Mouse (Mus musculus) hindbrain, embryonic 14.5 days (tissue): ENCODE data around the gene Rasl10b. TPM values are rescaled to one million over a fixed set of nuclear protein-coding genes. Genes with fewer than 3 reads are reported as not detected.

Source experiments
- ATAC-seq: fragments of 200-750 bp; cut with Nextera tagmentation; 2 replicates; pipeline ENCODE4 v1.8.0; 2017; ENCODE audit warnings: moderate number of reproducible peaks, mild to moderate bottlenecking, moderate TSS enrichment, moderate library complexity; ENCODE audit not compliant: low FRiP score
- DNase-seq: peaks from one replicate; pipeline ENCODE4 v3.0.0-alpha.2; 2015; ENCODE audit warnings: low spot score
- H3K27ac ChIP-seq: fragments of 300-500 bp; sonication (generic); 2 replicates; pipeline ENCODE4 v1.5.1; 2014; ENCODE audit warnings: mild to moderate bottlenecking, moderate library complexity
- H3K27me3 ChIP-seq: fragments of 300-500 bp; sonication (generic); 2 replicates; pipeline ENCODE4 v1.6.1; 2014; ENCODE audit warnings: mild to moderate bottlenecking, low read length, mixed read lengths; ENCODE audit not compliant: control insufficient read depth, insufficient read depth
- H3K36me3 ChIP-seq: fragments of 300-500 bp; sonication (generic); replicated peaks from 2 replicates; pipeline ENCODE4 v1.6.1; 2014; ENCODE audit not compliant: control insufficient read depth, insufficient read depth
- H3K4me1 ChIP-seq: fragments of 300-500 bp; sonication (generic); replicated peaks from 2 replicates; pipeline ENCODE4 v1.6.1; 2014; ENCODE audit warnings: antibody characterized with exemption, low read length, mixed read lengths; ENCODE audit not compliant: control insufficient read depth, insufficient read depth
- H3K4me2 ChIP-seq: fragments of 300-500 bp; sonication (generic); replicated peaks from 2 replicates; pipeline ENCODE4 v1.6.1; 2014; ENCODE audit warnings: mild to moderate bottlenecking, moderate library complexity
- H3K4me3 ChIP-seq: fragments of 300-500 bp; sonication (generic); replicated peaks from 2 replicates; pipeline ENCODE4 v1.5.1; 2014; ENCODE audit warnings: mild to moderate bottlenecking, low read length
- H3K9ac ChIP-seq: fragments of 300-500 bp; sonication (generic); 2 replicates; pipeline ENCODE4 v1.6.1; 2014
- H3K9me3 ChIP-seq: fragments of 300-500 bp; sonication (generic); 2 replicates; pipeline ENCODE4 v1.6.1; 2016; ENCODE audit warnings: low read length; ENCODE audit not compliant: control insufficient read depth
- WGBS: fragments of 180-500 bp; shearing (Covaris S2); extraction: QIAGEN DNeasy Blood & Tissue Kit; methylation state at CpG from one replicate; pipeline ENCODE4 v1.1.7; 2014; 5-methylcytosine and 5-hydroxymethylcytosine counted together
- polyA plus RNA-seq: library from polyadenylated mRNA; unstranded; fragments of >200 nt; fragmentation: Nextera tagmentation; extraction: Ambion mirVana; gene quantifications from 2 replicates; pipeline ENCODE4 v1.2.1, GENCODE M21; 2014

The Rasl10b gene
- polyA plus RNA-seq, 1 experiment from 2014 or later = 28.6 TPM

GRCm38 (mm10) chr11:83442596-83443267, 33.8 kb downstream of the Rasl10b start:
- WGBS = 14% methylated on average over 29 of the region's 29 CpGs
- peaks cover 45% of the 10 kb centered on the region for H3K27me3 ChIP-seq
- H3K4me1 ChIP-seq = 0 out of 2 replicates have a peak, but pooled peaks cover 3% of the 10 kb centered on the region
- peak; percentile 36; the same call in 1 of the 2 replicates for ATAC-seq
- peak overlapping the region; percentile 46 for H3K4me2 ChIP-seq
- no peak overlapping the region for H3K27ac ChIP-seq
- no peaks in the 10 kb centered on the region for H3K9me3 ChIP-seq
- H3K4me3 ChIP-seq = peak overlapping the region; percentile 18
- no peaks in the 10 kb centered on the region for H3K36me3 ChIP-seq
- H3K9ac ChIP-seq = peak overlapping the region; percentile 42; the same call in 1 of the 2 replicates
- peak; percentile 92 for DNase-seq

- Histone ChIP-seq H3K4me3 (no peak overlapping the region), H3K4me2 (no peak overlapping the region), H3K36me3 (no peaks in the 10 kb centered on the region), H3K27ac (no peak overlapping the region), H3K4me1 (peaks cover 11% of the 10 kb centered on the region; the same call in 1 of the 2 replicates), H3K27me3 (peaks cover 45% of the 10 kb centered on the region), H3K9ac (no peak overlapping the region), H3K9me3 (no peaks in the 10 kb centered on the region)
- ATAC-seq (no peak), DNase-seq (no peak)
- WGBS = 12% methylated on average over 7 of the region's 7 CpGs
Observed at GRCm38 (mm10) chr11:83443824-83444223, 34.9 kb downstream of the Rasl10b start.

GRCm38 (mm10) chr11:83445001-83445400, 36.1 kb downstream of the Rasl10b start:
- Histone ChIP-seq H3K27me3 (peaks cover 45% of the 10 kb centered on the region), H3K4me1 (peaks cover 16% of the 10 kb centered on the region), H3K27ac (no peak overlapping the region), H3K4me2 (peak overlapping the region; percentile 40; the same call in 1 of the 2 replicates), H3K9ac (no peak overlapping the region), H3K4me3 (0 out of 2 replicates have a peak overlapping the region, but pooled peaks have one; percentile 14), H3K9me3 (no peaks in the 10 kb centered on the region), H3K36me3 (no peaks in the 10 kb centered on the region)
- 25% methylated on average over 19 of the region's 19 CpGs for whole genome bisulfite sequencing
- ATAC-seq (no peak), DNase-seq (no peak)

- H3K4me1 ChIP-seq = peaks cover 14% of the 10 kb centered on the region
- no peak overlapping the region for H3K9ac ChIP-seq
- peaks cover 28% of the 10 kb centered on the region for H3K27me3 ChIP-seq
- WGBS = 72% methylated on average over 10 of the region's 10 CpGs
- H3K4me2 ChIP-seq = no peak overlapping the region
- no peak for ATAC-seq
- DNase-seq = no peak
- H3K27ac ChIP-seq = no peak overlapping the region
- H3K4me3 ChIP-seq = no peak overlapping the region
- H3K9me3 ChIP-seq = no peaks in the 10 kb centered on the region
- no peaks in the 10 kb centered on the region for H3K36me3 ChIP-seq
Observed at GRCm38 (mm10) chr11:83447612-83448011, 38.7 kb downstream of the Rasl10b start.

GRCm38 (mm10) chr11:83448021-83448926, 39.3 kb downstream of the Rasl10b start:
- H3K27me3 ChIP-seq = peaks cover 24% of the 10 kb centered on the region
- no peak overlapping the region for H3K4me2 ChIP-seq
- H3K9ac ChIP-seq = no peak overlapping the region
- peak overlapping the region; percentile 39; the same call in 1 of the 2 replicates for H3K27ac ChIP-seq
- peak; percentile 24; the same call in 1 of the 2 replicates for ATAC-seq
- H3K36me3 ChIP-seq = no peaks in the 10 kb centered on the region
- no peak for DNase-seq
- WGBS = 36% methylated on average over 16 of the region's 16 CpGs
- no peak overlapping the region for H3K4me3 ChIP-seq
- no peaks in the 10 kb centered on the region for H3K9me3 ChIP-seq
- H3K4me1 ChIP-seq = peaks cover 13% of the 10 kb centered on the region

- no peaks in the 10 kb centered on the region for H3K9me3 ChIP-seq
- DNase-seq (no peak), ATAC-seq (peak; percentile 37; the same call in 1 of the 2 replicates)
- H3K4me2 ChIP-seq = no peak overlapping the region
- peaks cover 18% of the 10 kb centered on the region for H3K27me3 ChIP-seq
- H3K27ac ChIP-seq = no peak overlapping the region
- peaks cover 13% of the 10 kb centered on the region for H3K4me1 ChIP-seq
- H3K36me3 ChIP-seq = no peaks in the 10 kb centered on the region
- no peak overlapping the region for H3K9ac ChIP-seq
- H3K4me3 ChIP-seq = no peak overlapping the region
Observed at GRCm38 (mm10) chr11:83448927-83449236, 39.9 kb downstream of the Rasl10b start.

GRCm38 (mm10) chr11:83449298-83449697, 40.4 kb downstream of the Rasl10b start:
- H3K9ac ChIP-seq = no peak overlapping the region
- H3K27me3 ChIP-seq = peaks cover 13% of the 10 kb centered on the region
- H3K27ac ChIP-seq = no peak overlapping the region
- no peak overlapping the region for H3K4me2 ChIP-seq
- no peaks in the 10 kb centered on the region for H3K9me3 ChIP-seq
- 57% methylated on average over 4 of the region's 4 CpGs for WGBS
- H3K4me1 ChIP-seq = peaks cover 13% of the 10 kb centered on the region
- H3K36me3 ChIP-seq = no peaks in the 10 kb centered on the region
- DNase-seq = no peak
- no peak overlapping the region for H3K4me3 ChIP-seq
- no peak for ATAC-seq

- Histone ChIP-seq H3K4me3 (no peak overlapping the region), H3K36me3 (no peaks in the 10 kb centered on the region), H3K27me3 (peaks cover under 1% of the 10 kb centered on the region), H3K9me3 (no peaks in the 10 kb centered on the region), H3K27ac (no peak overlapping the region), H3K4me1 (peaks cover 13% of the 10 kb centered on the region), H3K4me2 (no peak overlapping the region), H3K9ac (no peak overlapping the region)
- WGBS = 40% methylated on average over 1 of the region's 1 CpGs
- ATAC-seq (no peak), DNase-seq (no peak)
Observed at GRCm38 (mm10) chr11:83450550-83450949, 41.6 kb downstream of the Rasl10b start.

GRCm38 (mm10) chr11:83451281-83451680, 42.3 kb downstream of the Rasl10b start:
- Histone ChIP-seq H3K4me3 (no peak overlapping the region), H3K9me3 (no peaks in the 10 kb centered on the region), H3K27me3 (no peaks in the 10 kb centered on the region; the same call in 1 of the 2 replicates), H3K4me1 (peaks cover 13% of the 10 kb centered on the region), H3K36me3 (no peaks in the 10 kb centered on the region), H3K27ac (no peak overlapping the region), H3K9ac (no peak overlapping the region), H3K4me2 (no peak overlapping the region)
- 89% methylated on average over 10 of the region's 10 CpGs for WGBS
- DNase-seq = no peak
- no peak for ATAC-seq
